Mouse (Mus musculus) E14TG2a.4 (cell line): Measurements from ENCODE around the gene Tmem132d.
A peak's percentile ranks its signal among the peaks of the same experiment; 100 is the strongest.

Source experiments
- CTCF ChIP-seq: conservative IDR thresholded peaks from 2 replicates; pipeline ENCODE4 v1.5.1; 2014; ENCODE audit warnings: low read length
- NANOG ChIP-seq: IDR thresholded peaks from 2 replicates; pipeline ENCODE4 v1.6.1; 2014; ENCODE audit warnings: borderline replicate concordance, low read length, mixed read lengths
- POU5F1 ChIP-seq: IDR thresholded peaks from 2 replicates; pipeline ENCODE4 v1.6.1; 2014; ENCODE audit warnings: low read length, borderline replicate concordance

DNA sequence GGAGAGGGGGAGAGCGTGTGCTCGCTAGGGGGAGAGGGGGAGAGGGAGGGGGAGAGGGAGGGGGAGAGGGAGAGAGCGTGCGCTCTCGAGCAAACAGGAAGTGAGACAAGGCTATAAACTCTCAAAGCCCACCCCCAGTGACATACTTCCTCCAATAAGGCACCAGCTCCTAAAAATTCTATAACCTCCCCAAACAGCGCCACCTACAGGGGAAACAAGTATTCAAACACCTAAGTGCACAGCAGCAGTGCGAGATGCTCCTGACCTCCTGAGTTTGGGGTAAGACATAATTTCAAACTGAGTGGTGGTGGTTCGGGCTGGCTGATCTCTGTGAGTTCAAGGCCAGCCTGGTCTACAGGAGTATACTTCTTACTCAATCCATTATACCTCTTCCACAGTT, 281.4 kb downstream of the Tmem132d start:
- TF ChIP-seq CTCF (peak; percentile 30; the same call in 1 of the 2 replicates), NANOG (no peak), POU5F1 (no peak)
